Mouse (Mus musculus) cortical plate, adult 2 months (tissue): ENCODE data around the gene Cldn5. TPM values are rescaled to one million over a fixed set of nuclear protein-coding genes. Genes with fewer than 3 reads are reported as not detected.

Experiments used
- H3K27ac ChIP-seq: fragments of 200-500 bp; 2 replicates; pipeline ENCODE4 v1.5.1; 2012; ENCODE audit warnings: low read length, control low read depth, inconsistent platforms; ENCODE audit not compliant: insufficient read depth
- H3K4me1 ChIP-seq: fragments of 200-500 bp; 2 replicates; pipeline ENCODE4 v1.6.1; 2011; ENCODE audit warnings: low read length; ENCODE audit not compliant: control insufficient read depth, insufficient read depth
- H3K4me3 ChIP-seq: fragments of 200-500 bp; 2 replicates; pipeline ENCODE4 v1.5.1; 2011; ENCODE audit warnings: mild to moderate bottlenecking, low read length, control low read depth; ENCODE audit not compliant: insufficient read depth
- CTCF ChIP-seq: fragments of 200-500 bp; IDR thresholded peaks from 2 replicates; pipeline ENCODE4 v1.5.1; 2011; ENCODE audit warnings: mild to moderate bottlenecking, control low read depth, low read length; ENCODE audit not compliant: insufficient read depth; ENCODE audit errors: extremely low read depth
- POLR2A ChIP-seq: fragments of 200-500 bp; IDR thresholded peaks from 2 replicates; pipeline ENCODE4 v1.6.1; 2011; ENCODE audit warnings: mild to moderate bottlenecking, low read length, control low read depth; ENCODE audit not compliant: insufficient read depth; ENCODE audit errors: extremely low read depth
- polyA plus RNA-seq: library from polyadenylated mRNA; depleted of rRNA; stranded (reverse); fragments of >200 nt; gene quantifications from 2 replicates; pipeline ENCODE4 v1.2.3, GENCODE M21; 2012

Gene Cldn5
- polyA plus RNA-seq, 1 experiment: 88.0 TPM

DNA sequence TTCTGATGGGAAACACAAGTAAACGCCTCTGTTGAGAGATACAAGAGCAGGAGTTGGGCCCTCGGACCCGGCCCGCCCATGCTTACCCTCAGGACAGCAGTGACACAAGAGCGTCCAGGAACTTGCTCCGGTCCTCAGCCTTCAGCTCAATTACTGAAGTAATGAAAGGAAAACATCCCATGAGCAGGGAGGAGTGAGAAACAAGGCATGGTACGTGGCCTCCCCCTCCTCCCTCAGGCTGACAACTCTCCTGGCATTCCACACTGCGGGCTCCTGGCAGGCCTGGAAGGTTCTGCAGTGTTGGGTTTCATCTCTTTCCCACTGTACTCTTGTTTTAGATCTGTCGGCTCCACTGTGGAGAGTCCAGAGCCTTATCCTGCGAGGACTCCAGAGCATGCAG lies 5.2 kb downstream of the Cldn5 start:
- no peak for TF ChIP-seq POLR2A
- TF ChIP-seq CTCF: no peak
- no peak overlapping the region for H3K27ac ChIP-seq
- no peak overlapping the region for H3K4me3 ChIP-seq
- no peaks in the 10 kb centered on the region for H3K4me1 ChIP-seq

DNA sequence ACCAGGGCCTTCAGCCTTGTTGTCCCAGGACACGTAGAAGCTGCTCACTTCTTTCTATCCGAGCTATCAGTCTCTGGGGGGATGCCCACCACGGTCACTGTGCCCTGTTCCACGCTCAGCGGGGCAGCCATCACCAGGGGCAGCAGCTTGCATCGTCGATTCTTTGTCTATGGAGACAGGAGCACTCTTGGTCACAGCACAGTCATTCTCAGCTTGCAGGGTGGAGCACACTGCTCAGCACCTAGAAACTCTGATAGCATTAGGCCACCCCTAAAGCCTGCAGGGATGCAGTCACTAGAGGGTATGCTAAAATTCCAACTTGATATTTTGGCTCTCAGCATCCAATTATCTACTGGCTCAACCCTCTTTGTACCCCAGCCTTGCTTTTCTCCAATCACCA lies 8.4 kb downstream of the Cldn5 start:
- TF ChIP-seq POLR2A (no peak), CTCF (no peak)
- Histone ChIP-seq H3K27ac (no peak overlapping the region), H3K4me1 (no peaks in the 10 kb centered on the region), H3K4me3 (no peak overlapping the region)

DNA sequence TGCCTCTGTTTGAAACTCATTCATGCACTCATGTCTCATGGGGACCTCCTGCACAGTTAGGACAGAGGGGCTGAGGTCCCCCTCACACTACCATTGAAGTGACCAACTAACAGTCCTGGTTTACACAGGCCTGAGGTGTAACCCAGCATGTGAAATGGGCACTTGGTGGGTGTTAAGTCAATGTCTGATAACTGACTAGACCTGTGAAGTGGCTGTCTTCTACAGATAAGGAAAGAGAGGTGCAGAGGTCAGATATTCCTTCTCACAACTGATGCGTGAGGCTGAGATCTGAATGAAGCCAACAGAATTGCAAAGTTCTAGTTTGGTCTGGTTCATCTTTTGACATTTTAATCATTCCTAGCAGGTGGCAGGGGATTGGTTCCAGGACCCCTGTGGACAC lies 8.8 kb downstream of the Cldn5 start:
- TF ChIP-seq POLR2A (no peak), CTCF (no peak)
- Histone ChIP-seq H3K4me1 (no peaks in the 10 kb centered on the region), H3K27ac (no peak overlapping the region), H3K4me3 (no peak overlapping the region)

DNA sequence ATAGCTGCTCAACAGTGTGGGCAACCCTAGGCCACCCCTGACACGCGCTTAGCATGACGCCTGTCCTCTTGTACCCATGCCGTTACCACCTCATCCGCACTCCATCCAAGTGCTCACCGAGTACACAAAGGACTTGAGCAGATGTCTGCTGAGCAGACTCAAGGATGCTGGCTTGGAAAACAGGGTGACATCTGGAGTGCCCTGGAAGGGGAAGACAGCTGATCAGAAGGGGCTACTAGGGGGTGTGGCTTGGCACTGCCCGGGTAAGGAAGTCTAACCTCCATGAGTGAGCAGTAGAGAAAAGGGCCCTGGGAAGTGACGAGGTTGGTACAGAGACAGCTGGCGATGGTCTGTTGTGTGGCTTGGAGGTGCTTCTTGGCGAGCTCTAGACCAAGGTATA lies 10.0 kb downstream of the Cldn5 start:
- no peaks in the 10 kb centered on the region for H3K4me1 ChIP-seq
- TF ChIP-seq CTCF: no peak
- TF ChIP-seq POLR2A: no peak
- no peak overlapping the region for H3K27ac ChIP-seq
- H3K4me3 ChIP-seq: no peak overlapping the region

DNA sequence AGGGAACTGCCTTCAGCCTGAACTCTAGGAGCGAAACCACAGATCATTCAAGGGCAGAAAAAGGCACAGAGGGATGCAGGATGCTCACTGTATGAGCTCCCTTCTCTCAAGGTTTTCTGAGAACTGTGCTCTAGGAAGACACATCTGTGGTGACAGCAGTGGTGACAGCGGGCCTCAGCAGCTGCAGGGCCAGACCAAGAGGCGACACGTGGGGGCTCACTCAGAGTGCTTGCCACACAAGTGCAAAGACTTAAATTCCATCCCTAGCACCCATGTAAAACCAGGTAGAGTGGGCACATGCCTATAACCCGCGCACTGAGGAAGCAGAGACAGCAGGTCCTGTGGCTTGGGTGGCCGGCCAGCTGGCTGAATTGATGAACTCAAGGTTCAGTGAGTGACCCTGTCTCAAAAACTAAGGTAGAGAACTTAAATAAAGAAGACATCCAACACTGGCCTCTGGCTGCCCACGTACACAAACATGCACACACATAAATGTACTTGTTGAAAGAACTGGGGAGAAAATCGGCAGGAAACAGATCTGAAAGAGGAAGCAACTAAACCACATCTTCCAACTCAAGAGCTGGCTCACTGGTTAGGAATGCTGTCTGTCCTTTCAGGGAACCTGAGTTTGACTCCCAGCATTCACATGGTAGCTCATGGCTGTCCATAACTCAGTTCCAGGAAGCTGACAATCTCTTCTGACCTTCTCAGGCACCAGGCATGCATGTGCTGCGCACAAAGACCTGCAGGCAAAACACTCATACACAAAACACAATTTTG lies 12.2 kb downstream of the Cldn5 start:
- H3K4me3 ChIP-seq: no peak overlapping the region
- no peak overlapping the region for H3K27ac ChIP-seq
- H3K4me1 ChIP-seq: no peaks in the 10 kb centered on the region
- no peak for TF ChIP-seq POLR2A
- no peak for TF ChIP-seq CTCF

DNA sequence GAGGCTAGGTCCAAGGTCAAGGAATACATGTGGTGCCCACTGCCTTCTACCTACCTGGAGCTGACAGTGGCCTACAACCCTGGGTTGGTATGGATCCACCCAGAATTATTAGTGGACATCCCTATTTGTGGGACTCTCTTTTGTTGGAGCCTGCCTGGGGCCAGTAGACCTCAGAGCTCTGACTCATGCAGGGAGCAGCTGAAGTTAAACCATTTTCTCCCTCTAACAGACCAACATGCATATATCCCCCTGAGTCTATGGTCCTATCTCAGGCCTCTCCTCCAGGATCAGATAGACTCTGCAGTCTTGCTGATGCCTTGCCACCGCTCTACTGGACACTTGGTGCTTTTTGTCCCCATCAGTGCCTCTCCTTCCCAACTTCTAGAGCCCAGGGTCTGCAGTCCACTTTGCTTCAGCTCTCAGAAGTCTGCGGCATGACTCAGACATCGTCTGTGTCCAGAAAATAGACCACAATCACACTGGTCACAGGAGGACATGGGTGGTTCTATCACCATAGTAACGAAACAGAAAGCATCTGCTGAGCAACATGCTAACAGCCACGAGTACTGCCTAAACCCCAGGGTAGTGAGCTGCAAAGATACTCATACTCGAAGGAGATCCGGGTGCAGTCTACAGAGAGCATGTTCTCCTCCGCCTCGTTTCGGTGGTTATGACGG lies 18.7 kb downstream of the Cldn5 start:
- TF ChIP-seq POLR2A (no peak), CTCF (no peak)
- Histone ChIP-seq H3K4me1 (peaks cover 3% of the 10 kb centered on the region), H3K4me3 (no peak overlapping the region), H3K27ac (no peak overlapping the region)

DNA sequence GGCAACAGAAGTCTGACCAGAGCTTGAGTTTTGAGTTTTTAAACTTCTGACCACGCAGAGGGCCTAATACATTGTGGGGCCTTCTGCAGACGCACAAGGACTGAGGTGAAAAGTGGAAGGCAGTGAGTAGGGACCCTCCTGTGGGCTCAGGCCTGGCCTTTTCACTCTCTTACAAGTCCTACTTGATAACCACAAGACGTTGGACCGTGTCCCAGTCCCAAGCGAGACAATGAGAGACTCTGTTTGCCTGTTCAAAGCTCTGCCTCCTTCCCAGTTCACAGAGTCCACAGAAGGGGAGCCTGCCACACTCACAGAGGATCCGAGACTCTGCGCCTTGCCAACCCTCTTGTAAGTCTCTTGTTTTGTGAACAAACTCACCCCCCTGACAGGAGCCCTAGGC lies 20.0 kb downstream of the Cldn5 start:
- H3K4me3 ChIP-seq: no peak overlapping the region
- peaks cover 3% of the 10 kb centered on the region for H3K4me1 ChIP-seq
- TF ChIP-seq CTCF (no peak), POLR2A (no peak)
- no peak overlapping the region for H3K27ac ChIP-seq

DNA sequence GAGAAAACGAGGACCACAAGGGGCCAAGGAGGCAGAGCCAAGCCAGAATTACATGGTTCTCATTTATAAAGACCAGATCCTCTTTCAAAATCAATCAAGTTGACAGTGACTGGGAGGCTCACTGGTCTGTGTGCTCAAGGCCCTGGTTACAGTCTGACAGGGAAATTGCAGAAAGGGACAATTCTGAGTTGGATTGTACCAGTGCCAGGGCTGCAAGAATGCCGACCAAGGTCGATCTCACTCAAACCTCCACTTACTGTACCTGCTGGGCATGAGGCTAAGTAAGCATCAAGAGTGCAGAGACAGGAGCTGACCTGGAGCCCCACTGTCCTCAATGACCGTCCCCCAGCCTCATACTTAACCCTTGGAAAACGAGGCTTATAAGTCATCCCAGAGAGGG lies 21.5 kb downstream of the Cldn5 start:
- TF ChIP-seq CTCF (no peak), POLR2A (no peak)
- H3K4me3 ChIP-seq: no peak overlapping the region
- peaks cover 3% of the 10 kb centered on the region for H3K4me1 ChIP-seq
- H3K27ac ChIP-seq: no peak overlapping the region

DNA sequence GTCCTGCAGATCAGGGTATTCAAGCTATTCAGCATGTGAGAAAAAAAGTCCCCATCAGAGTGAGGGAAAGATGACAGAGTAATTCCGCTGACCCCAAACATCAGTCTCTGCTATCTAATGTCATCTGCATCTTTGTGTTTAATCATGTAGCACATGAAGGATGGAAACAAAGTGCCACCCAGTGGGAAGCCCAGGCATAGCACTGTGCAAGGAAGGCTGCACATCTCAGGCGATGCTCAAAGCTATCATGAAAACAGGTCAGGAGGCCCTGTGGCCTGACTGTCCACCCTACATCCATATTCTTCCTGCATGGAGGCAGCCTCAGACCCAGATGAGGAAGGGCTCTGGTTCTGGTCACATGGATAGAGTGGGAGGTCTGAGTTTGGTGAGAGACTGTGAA lies 22.2 kb downstream of the Cldn5 start:
- TF ChIP-seq POLR2A (no peak), CTCF (peak; percentile 99)
- Histone ChIP-seq H3K27ac (no peak overlapping the region), H3K4me3 (no peak overlapping the region), H3K4me1 (peaks cover 3% of the 10 kb centered on the region)

DNA sequence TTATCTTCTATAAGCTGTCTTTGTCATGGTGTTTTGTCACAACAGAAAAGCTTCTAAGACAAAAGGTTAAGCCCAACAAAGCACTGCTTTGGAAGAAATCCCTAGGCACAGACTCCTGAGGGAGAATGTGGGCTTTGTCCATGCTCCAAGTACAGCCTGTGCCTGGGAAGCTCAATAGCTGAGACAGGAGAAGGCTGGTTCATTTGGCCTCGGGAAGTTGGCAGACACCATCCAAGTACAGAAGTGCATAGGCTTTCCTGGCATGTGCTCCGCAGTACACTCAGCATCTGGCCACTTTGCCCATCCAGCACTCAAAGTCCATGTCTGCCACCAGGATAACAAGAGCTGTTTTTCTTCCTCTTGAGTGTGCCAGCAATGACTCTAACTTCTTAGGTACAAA lies 29.1 kb downstream of the Cldn5 start:
- no peaks in the 10 kb centered on the region for H3K4me1 ChIP-seq
- no peak overlapping the region for H3K27ac ChIP-seq
- H3K4me3 ChIP-seq: no peak overlapping the region
- no peak for TF ChIP-seq POLR2A
- TF ChIP-seq CTCF: no peak
